11 mouse cellular contexts compared by ENCODE assay signal in genomic region chr4:11885499-11885898, GRCm38 (mm10).
DNase-seq lines count a peak whose midpoint lies in the region; ATAC-seq and TF ChIP-seq lines count a peak whose summit lies in the region.
"Had no signal": no experiment of that assay in that cellular context is flagged by ENCODE, and none has a peak within 500 bp of the region (broad histone marks: within the 10 kb centered on the region; RNA-seq: fewer than 3 reads in every experiment).

No protein-coding gene starts in this region.

- no peak for TF ChIP-seq CTCF in kidney, adult 2 months (conservative IDR thresholded peaks at IDR 0.05; ENCODE audit: insufficient read depth, insufficient read length, low read depth, low read length)
- TF ChIP-seq CTCF in heart, postnatal 0 days (IDR thresholded peaks at IDR 0.05; ENCODE audit: low read depth): no peak

- H3K9ac ChIP-seq in heart, postnatal 0 days (replicated peaks; ENCODE audit: low read depth, low read length): no peak overlapping the region
- H3K9ac ChIP-seq: forebrain, embryonic 15.5 days had no signal

- TF ChIP-seq EP300 in heart, postnatal 0 days (IDR thresholded peaks at IDR 0.05; ENCODE audit: low read depth): no peak

- no peak for TF ChIP-seq POLR2A in kidney, adult 2 months (IDR thresholded peaks at IDR 0.05; ENCODE audit: low read depth, low read length)

- no peaks in the 10 kb centered on the region for H3K9me3 ChIP-seq in heart, postnatal 0 days (replicated peaks; ENCODE audit: control insufficient read depth, low read length)
- H3K9me3 ChIP-seq: forebrain, embryonic 15.5 days had no signal

- H3K4me2 ChIP-seq in heart, postnatal 0 days (ENCODE audit: low read depth, low read length): no peak overlapping the region
- H3K4me2 ChIP-seq: forebrain, embryonic 15.5 days had no signal

- WGBS in kidney, adult 2 months: 79% methylated on average over 4 of the region's 4 CpGs
- WGBS in heart, postnatal 0 days: 64% methylated on average over 4 of the region's 4 CpGs

- no peak overlapping the region for H3K4me3 ChIP-seq in kidney, adult 2 months (ENCODE audit: insufficient read depth, low read depth, low read length)
- H3K4me3 ChIP-seq in heart, postnatal 0 days (ENCODE audit: low read depth, low read length): no peak overlapping the region
- H3K4me3 ChIP-seq: forebrain, embryonic 15.5 days had no signal

- H3K36me3 ChIP-seq in kidney, adult 2 months (ENCODE audit: control insufficient read depth, insufficient read depth, low read length): no peaks in the 10 kb centered on the region
- H3K36me3 ChIP-seq in heart, postnatal 0 days (replicated peaks; ENCODE audit: control insufficient read depth, insufficient read depth, low read length): no peaks in the 10 kb centered on the region
- H3K36me3 ChIP-seq: forebrain, embryonic 15.5 days had no signal

- H3K27me3 ChIP-seq in kidney, adult 2 months (replicated peaks; ENCODE audit: control insufficient read depth, insufficient read depth, low read length): no peaks in the 10 kb centered on the region
- no peaks in the 10 kb centered on the region for H3K27me3 ChIP-seq in heart, postnatal 0 days (ENCODE audit: control insufficient read depth, insufficient read depth, low read length)
- H3K27me3 ChIP-seq: forebrain, embryonic 15.5 days had no signal

- no peaks in the 10 kb centered on the region for H3K4me1 ChIP-seq in kidney, adult 2 months (ENCODE audit: control insufficient read depth, insufficient read depth, low read length)
- peaks cover 16% of the 10 kb centered on the region for H3K4me1 ChIP-seq in heart, postnatal 0 days (ENCODE audit: control insufficient read depth, insufficient read depth)

- peak; percentile 21 for DNase-seq in kidney, adult 2 months
- no peak for DNase-seq in kidney, adult 8-10 months
- peak; percentile 66 for DNase-seq in forelimb bud, embryonic 11.5 days (ENCODE audit: low read depth, low spot score)
- DNase-seq in heart, postnatal 0 days (ENCODE audit: low spot score): peak; percentile 62
- DNase-seq in lung, postnatal 36 days: peak; percentile 46
- DNase-seq in layer of hippocampus, adult 9-10 months (ENCODE audit: low spot score): no peak
- DNase-seq in kidney, postnatal 36 days: no peak
- DNase-seq: adrenal gland, adult 2 months had no signal

- ATAC-seq in heart, postnatal 0 days (ENCODE audit: insufficient read depth, low read depth): peak; percentile 63
- no peak for ATAC-seq in megakaryocyte, adult 5-6 weeks (ENCODE audit: poor library complexity, severe bottlenecking)
- ATAC-seq: forebrain, embryonic 15.5 days; midbrain, embryonic 16.5 days had no signal

- H3K27ac ChIP-seq in kidney, adult 2 months (ENCODE audit: insufficient read depth, low read depth, low read length): no peak overlapping the region
- peak overlapping the region; percentile 64 for H3K27ac ChIP-seq in heart, postnatal 0 days (ENCODE audit: low read depth)
- H3K27ac ChIP-seq: forebrain, embryonic 15.5 days had no signal

Comparison
In these comparisons a context has a peak if more than half of its experiments do, and no peak if none do; other contexts are left out.
1. DNase-seq: peak in kidney, adult 2 months (single experiment), forelimb bud, embryonic 11.5 days (single experiment), heart, postnatal 0 days (single experiment) and lung, postnatal 36 days (single experiment); none in kidney, adult 8-10 months (0 of 2), layer of hippocampus, adult 9-10 months (single experiment) and kidney, postnatal 36 days (0 of 2).